Mouse (Mus musculus) testis, adult 2 months (tissue): Measurements from ENCODE around the gene Cpeb2.

Source experiments
- CTCF ChIP-seq: fragments of 200-500 bp; IDR thresholded peaks from 2 replicates; pipeline ENCODE4 v1.5.1; 2012; ENCODE audit warnings: low read depth, mild to moderate bottlenecking, inconsistent platforms, low read length, moderate library complexity; ENCODE audit not compliant: control insufficient read depth, insufficient read depth, insufficient replicate concordance
- POLR2A ChIP-seq: fragments of 200-500 bp; IDR thresholded peaks from 2 replicates; pipeline ENCODE4 v1.6.1; 2012; ENCODE audit warnings: low read depth, mild to moderate bottlenecking, inconsistent platforms, low read length, moderate library complexity; ENCODE audit not compliant: control insufficient read depth

GRCm38 (mm10) chr5:43224245-43224644 is 8.7 kb upstream of the Cpeb2 start:
- TF ChIP-seq CTCF (no peak), POLR2A (no peak)
